Mouse (Mus musculus) embryonic facial prominence, embryonic 15.5 days (tissue): ENCODE data around the gene Ush2a. TPM values are rescaled to one million over a fixed set of nuclear protein-coding genes. Genes with fewer than 3 reads are reported as not detected.

Experiments
- ATAC-seq: fragments of 200-750 bp; cut with Nextera tagmentation; 2 replicates; pipeline ENCODE4 v1.8.0; 2017; ENCODE audit warnings: low read depth, moderate TSS enrichment; ENCODE audit not compliant: insufficient number of reproducible peaks, low FRiP score, low TSS enrichment
- H3K27ac ChIP-seq: fragments of 300-500 bp; sonication (generic); replicated peaks from 2 replicates; pipeline ENCODE4 v1.5.1; 2015; ENCODE audit warnings: mild to moderate bottlenecking, inconsistent platforms
- H3K27me3 ChIP-seq: fragments of 300-500 bp; sonication (generic); 2 replicates; pipeline ENCODE4 v1.6.1; 2015; ENCODE audit warnings: inconsistent platforms
- H3K36me3 ChIP-seq: fragments of 300-500 bp; sonication (generic); 2 replicates; pipeline ENCODE4 v1.6.1; 2015; ENCODE audit warnings: mild to moderate bottlenecking, inconsistent platforms
- H3K4me1 ChIP-seq: fragments of 300-500 bp; sonication (generic); 2 replicates; pipeline ENCODE4 v1.6.1; 2015; ENCODE audit warnings: inconsistent platforms
- H3K4me2 ChIP-seq: fragments of 300-500 bp; sonication (generic); replicated peaks from 2 replicates; pipeline ENCODE4 v1.6.1; 2015; ENCODE audit warnings: mild to moderate bottlenecking, inconsistent platforms
- H3K4me3 ChIP-seq: fragments of 300-500 bp; sonication (generic); replicated peaks from 2 replicates; pipeline ENCODE4 v1.5.1; 2015; ENCODE audit warnings: mild to moderate bottlenecking, inconsistent platforms
- H3K9ac ChIP-seq: fragments of 300-500 bp; sonication (generic); 2 replicates; pipeline ENCODE4 v1.6.1; 2015; ENCODE audit warnings: inconsistent platforms
- H3K9me3 ChIP-seq: fragments of 300-500 bp; sonication (generic); replicated peaks from 2 replicates; pipeline ENCODE4 v1.6.1; 2016; ENCODE audit warnings: inconsistent platforms
- WGBS: fragments of 180-500 bp; shearing (Covaris S2); methylation state at CpG from one replicate; pipeline ENCODE4 v1.1.7; 2015; 5-methylcytosine and 5-hydroxymethylcytosine counted together
- polyA plus RNA-seq: library from polyadenylated mRNA; unstranded; fragments of >200 nt; fragmentation: Nextera tagmentation; extraction: Ambion mirVana; gene quantifications from 2 replicates; pipeline ENCODE4 v1.2.1, GENCODE M21; 2015

Gene Ush2a
- polyA plus RNA-seq, 1 experiment from 2014 or later: 0.04 TPM

DNA sequence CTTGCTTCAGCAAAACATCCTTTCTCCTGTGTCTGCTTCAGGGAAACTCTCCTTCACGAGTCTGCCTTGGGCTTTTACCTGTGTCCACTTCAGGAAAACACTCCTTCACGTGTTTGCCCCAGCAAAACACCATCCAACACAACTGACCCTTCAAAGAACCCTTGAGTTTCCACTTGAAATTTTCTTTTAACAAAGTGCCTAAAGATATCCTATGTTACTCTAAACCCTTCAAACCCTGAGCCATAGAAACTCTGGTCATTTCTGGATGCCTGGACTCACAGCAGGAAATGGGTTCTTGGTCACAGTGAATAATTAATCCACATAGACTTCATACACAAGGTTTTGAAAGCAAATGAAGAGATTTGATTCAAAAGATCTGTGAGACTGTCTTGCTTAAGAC, 199.4 kb downstream of the Ush2a start:
- no peak overlapping the region for H3K4me3 ChIP-seq
- no peaks in the 10 kb centered on the region for H3K36me3 ChIP-seq
- H3K27me3 ChIP-seq: no peaks in the 10 kb centered on the region
- H3K4me1 ChIP-seq: no peaks in the 10 kb centered on the region
- WGBS: 82% methylated on average over 2 of the region's 2 CpGs
- no peaks in the 10 kb centered on the region for H3K9me3 ChIP-seq
- ATAC-seq: no peak
- no peak overlapping the region for H3K9ac ChIP-seq
- H3K27ac ChIP-seq: no peak overlapping the region
- H3K4me2 ChIP-seq: no peak overlapping the region

DNA sequence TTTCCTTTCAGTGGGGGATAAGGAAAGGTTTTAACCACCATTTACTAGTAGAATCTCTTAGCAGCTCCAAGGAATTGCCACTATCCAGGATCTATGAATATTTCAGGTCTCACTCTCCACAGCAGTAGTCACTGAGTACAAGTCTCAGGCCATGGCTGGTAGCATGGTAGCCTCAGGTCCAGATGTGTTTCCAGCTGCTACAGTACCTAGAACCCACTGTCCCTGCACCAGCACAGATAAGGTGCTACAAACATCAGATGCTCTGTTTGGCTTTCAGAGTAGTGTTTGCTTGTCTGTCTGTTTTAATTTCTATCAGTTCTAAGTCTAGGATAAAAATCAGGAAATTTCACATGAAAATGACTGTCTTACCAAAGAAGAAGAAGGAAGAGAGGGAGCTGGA, 202.8 kb downstream of the Ush2a start:
- no peaks in the 10 kb centered on the region for H3K27me3 ChIP-seq
- H3K36me3 ChIP-seq: no peaks in the 10 kb centered on the region
- H3K27ac ChIP-seq: no peak overlapping the region
- H3K9ac ChIP-seq: no peak overlapping the region
- H3K4me2 ChIP-seq: no peak overlapping the region
- ATAC-seq: no peak
- no peaks in the 10 kb centered on the region for H3K9me3 ChIP-seq
- H3K4me1 ChIP-seq: no peaks in the 10 kb centered on the region
- H3K4me3 ChIP-seq: no peak overlapping the region

- H3K27ac ChIP-seq: no peak overlapping the region
- H3K4me3 ChIP-seq: no peak overlapping the region
- WGBS: 61% methylated on average over 10 of the region's 10 CpGs
- ATAC-seq: peak; percentile 76
- H3K4me1 ChIP-seq: no peaks in the 10 kb centered on the region
- no peaks in the 10 kb centered on the region for H3K36me3 ChIP-seq
- no peak overlapping the region for H3K9ac ChIP-seq
- H3K27me3 ChIP-seq: no peaks in the 10 kb centered on the region
- H3K9me3 ChIP-seq: no peaks in the 10 kb centered on the region
- no peak overlapping the region for H3K4me2 ChIP-seq
Measured at GRCm38 (mm10) chr1:188468371-188468783, 206.6 kb downstream of the Ush2a start.

DNA sequence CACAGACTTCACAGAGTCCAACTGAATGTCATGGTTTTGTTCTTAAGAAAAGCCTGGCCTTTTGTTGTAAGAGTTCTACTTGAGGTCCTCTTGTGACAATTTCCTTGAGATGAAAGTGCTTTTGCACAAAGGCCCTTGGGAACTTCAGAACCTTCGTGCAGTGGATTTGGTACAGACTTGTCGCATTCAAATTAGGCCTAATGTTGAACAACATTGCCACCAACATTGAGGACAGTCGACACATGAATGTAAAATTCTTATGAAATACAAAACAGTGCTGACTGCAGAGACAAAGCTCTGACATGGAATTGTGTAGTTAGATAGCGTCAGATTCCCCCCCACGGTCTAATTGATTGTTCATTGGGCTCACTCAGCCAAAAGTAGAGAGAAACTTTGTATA, 243.1 kb downstream of the Ush2a start:
- no peak overlapping the region for H3K27ac ChIP-seq
- WGBS: 84% methylated on average over 5 of the region's 5 CpGs
- ATAC-seq: no peak
- no peaks in the 10 kb centered on the region for H3K4me1 ChIP-seq
- no peak overlapping the region for H3K4me2 ChIP-seq
- no peak overlapping the region for H3K4me3 ChIP-seq
- H3K27me3 ChIP-seq: no peaks in the 10 kb centered on the region
- H3K9me3 ChIP-seq: no peaks in the 10 kb centered on the region
- H3K9ac ChIP-seq: no peak overlapping the region
- no peaks in the 10 kb centered on the region for H3K36me3 ChIP-seq

GRCm38 (mm10) chr1:188518792-188519191, 257.0 kb downstream of the Ush2a start:
- 77% methylated on average over 8 of the region's 8 CpGs for WGBS
- Histone ChIP-seq H3K4me3 (no peak overlapping the region), H3K4me2 (no peak overlapping the region), H3K9me3 (no peaks in the 10 kb centered on the region), H3K36me3 (no peaks in the 10 kb centered on the region), H3K27me3 (no peaks in the 10 kb centered on the region), H3K4me1 (no peaks in the 10 kb centered on the region), H3K9ac (no peak overlapping the region), H3K27ac (no peak overlapping the region)
- no peak for ATAC-seq

DNA sequence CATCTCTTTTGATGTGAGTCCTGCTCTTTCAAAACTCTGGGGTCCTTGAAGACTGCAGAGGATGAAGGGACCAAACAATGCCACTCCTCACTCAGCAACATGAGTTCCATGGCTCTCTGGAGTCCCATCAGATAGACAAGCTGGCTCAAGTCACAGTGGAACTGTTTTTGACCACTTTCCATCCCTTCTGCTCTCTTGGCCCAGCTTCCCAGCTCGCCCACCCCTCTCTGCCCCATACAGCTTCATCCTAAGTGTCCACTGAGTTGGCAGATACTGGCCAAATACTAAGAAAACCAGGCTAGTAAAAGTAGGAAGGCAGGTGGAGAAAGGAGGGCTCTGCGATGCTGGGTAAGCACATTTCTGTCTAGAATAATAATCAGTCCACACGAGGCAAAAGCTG, 265.6 kb downstream of the Ush2a start:
- no peak overlapping the region for H3K4me2 ChIP-seq
- H3K9me3 ChIP-seq: no peaks in the 10 kb centered on the region
- H3K9ac ChIP-seq: no peak overlapping the region
- 69% methylated on average over 3 of the region's 3 CpGs for WGBS
- H3K27me3 ChIP-seq: no peaks in the 10 kb centered on the region
- no peaks in the 10 kb centered on the region for H3K4me1 ChIP-seq
- no peak overlapping the region for H3K27ac ChIP-seq
- H3K4me3 ChIP-seq: no peak overlapping the region
- no peak for ATAC-seq
- H3K36me3 ChIP-seq: no peaks in the 10 kb centered on the region

DNA sequence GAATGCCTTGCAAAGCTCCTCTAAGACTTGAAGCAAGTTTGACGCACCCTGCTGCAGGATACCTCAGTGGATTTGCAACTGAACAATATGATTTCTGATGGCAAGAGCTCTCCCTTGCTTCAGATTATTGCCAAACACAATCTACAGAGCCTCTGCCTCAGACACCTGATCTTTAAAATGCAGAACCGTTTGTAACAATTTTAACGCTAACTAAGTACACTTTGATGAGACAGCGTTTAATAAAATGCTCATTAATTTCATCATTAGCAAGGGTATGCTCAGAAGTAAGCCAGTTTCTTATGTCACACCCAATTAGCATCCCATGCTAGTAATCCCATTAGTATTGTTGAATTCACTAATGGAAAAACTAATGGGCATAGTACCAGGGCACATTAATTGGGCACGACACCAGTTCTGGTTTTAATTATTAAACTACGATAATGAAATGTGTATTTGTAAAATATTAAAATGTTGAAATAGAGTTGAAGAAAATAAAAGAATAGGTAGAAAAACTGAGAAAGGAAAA, 267.8 kb downstream of the Ush2a start:
- 81% methylated on average over 6 of the region's 6 CpGs for WGBS
- H3K4me3 ChIP-seq: no peak overlapping the region

GRCm38 (mm10) chr1:188537021-188537420, 275.2 kb downstream of the Ush2a start:
- WGBS: 67% methylated on average over 1 of the region's 1 CpGs
- Histone ChIP-seq H3K4me2 (no peak overlapping the region), H3K4me1 (no peaks in the 10 kb centered on the region), H3K27me3 (no peaks in the 10 kb centered on the region), H3K36me3 (no peaks in the 10 kb centered on the region), H3K4me3 (no peak overlapping the region), H3K9ac (no peak overlapping the region), H3K9me3 (no peaks in the 10 kb centered on the region), H3K27ac (no peak overlapping the region)
- no peak for ATAC-seq

More for the DNA sequence above, 267.8 kb downstream of the Ush2a start:
- no peak overlapping the region for H3K9ac ChIP-seq
- H3K4me1 ChIP-seq: no peaks in the 10 kb centered on the region
- H3K27me3 ChIP-seq: no peaks in the 10 kb centered on the region
- H3K36me3 ChIP-seq: no peaks in the 10 kb centered on the region
- H3K27ac ChIP-seq: no peak overlapping the region
- no peaks in the 10 kb centered on the region for H3K9me3 ChIP-seq
- ATAC-seq: no peak
- H3K4me2 ChIP-seq: no peak overlapping the region

- Histone ChIP-seq H3K4me1 (no peaks in the 10 kb centered on the region), H3K4me3 (no peak overlapping the region), H3K4me2 (no peak overlapping the region), H3K9ac (no peak overlapping the region), H3K27me3 (no peaks in the 10 kb centered on the region), H3K9me3 (no peaks in the 10 kb centered on the region), H3K36me3 (no peaks in the 10 kb centered on the region), H3K27ac (no peak overlapping the region)
- ATAC-seq: no peak
- WGBS: 86% methylated on average over 5 of the region's 5 CpGs
Measured at GRCm38 (mm10) chr1:188539621-188540020, 277.8 kb downstream of the Ush2a start.

- no peaks in the 10 kb centered on the region for H3K4me1 ChIP-seq
- H3K9ac ChIP-seq: no peak overlapping the region
- no peaks in the 10 kb centered on the region for H3K27me3 ChIP-seq
- WGBS: 91% methylated on average over 3 of the region's 3 CpGs
- ATAC-seq: no peak
- H3K36me3 ChIP-seq: no peaks in the 10 kb centered on the region
- no peak overlapping the region for H3K4me3 ChIP-seq
- no peak overlapping the region for H3K27ac ChIP-seq
- no peaks in the 10 kb centered on the region for H3K9me3 ChIP-seq
- H3K4me2 ChIP-seq: no peak overlapping the region
Measured at GRCm38 (mm10) chr1:188541492-188541891, 279.7 kb downstream of the Ush2a start.

DNA sequence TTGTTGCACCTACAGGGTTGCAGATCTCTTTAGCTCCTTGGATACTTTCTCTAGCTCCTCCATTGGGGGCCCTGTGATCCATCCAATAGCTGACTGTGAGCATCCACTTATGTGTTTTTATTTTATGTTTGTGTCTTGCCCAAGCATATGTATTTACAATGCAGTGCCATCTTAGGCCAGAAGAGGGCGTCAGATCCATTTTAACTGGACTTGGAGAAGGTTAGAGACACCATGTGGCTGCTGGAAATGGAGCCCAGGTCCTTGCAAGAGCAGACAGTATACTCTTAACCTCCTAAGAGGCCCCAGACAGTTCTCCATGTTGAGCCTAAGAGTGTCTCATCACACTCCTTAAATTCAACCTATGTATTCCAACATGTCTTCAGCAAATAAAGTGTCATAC, 281.5 kb downstream of the Ush2a start:
- Histone ChIP-seq H3K27ac (no peak overlapping the region), H3K4me2 (no peak overlapping the region), H3K4me3 (no peak overlapping the region), H3K9ac (no peak overlapping the region), H3K4me1 (no peaks in the 10 kb centered on the region), H3K27me3 (no peaks in the 10 kb centered on the region), H3K36me3 (no peaks in the 10 kb centered on the region), H3K9me3 (no peaks in the 10 kb centered on the region)
- 33% methylated on average over 1 of the region's 1 CpGs for WGBS
- ATAC-seq: no peak

- WGBS: 48% methylated on average over 13 of the region's 13 CpGs
- H3K27me3 ChIP-seq: no peaks in the 10 kb centered on the region
- H3K9ac ChIP-seq: no peak overlapping the region
- no peaks in the 10 kb centered on the region for H3K9me3 ChIP-seq
- H3K4me1 ChIP-seq: no peaks in the 10 kb centered on the region
- no peak for ATAC-seq
- H3K4me3 ChIP-seq: no peak overlapping the region
- H3K36me3 ChIP-seq: no peaks in the 10 kb centered on the region
- H3K27ac ChIP-seq: no peak overlapping the region
- no peak overlapping the region for H3K4me2 ChIP-seq
Measured at GRCm38 (mm10) chr1:188549686-188550085, 287.9 kb downstream of the Ush2a start.
